Mouse (Mus musculus): ENCODE results near the gene Serinc2. TPM values are rescaled to one million over a fixed set of nuclear protein-coding genes. Genes with fewer than 3 reads are reported as not detected.
A peak's percentile ranks its signal among the peaks of the same experiment; 100 is the strongest.

Serinc2 gene
- polyA plus RNA-seq, 1 experiment from 2014 or later, result 205 TPM

DNA sequence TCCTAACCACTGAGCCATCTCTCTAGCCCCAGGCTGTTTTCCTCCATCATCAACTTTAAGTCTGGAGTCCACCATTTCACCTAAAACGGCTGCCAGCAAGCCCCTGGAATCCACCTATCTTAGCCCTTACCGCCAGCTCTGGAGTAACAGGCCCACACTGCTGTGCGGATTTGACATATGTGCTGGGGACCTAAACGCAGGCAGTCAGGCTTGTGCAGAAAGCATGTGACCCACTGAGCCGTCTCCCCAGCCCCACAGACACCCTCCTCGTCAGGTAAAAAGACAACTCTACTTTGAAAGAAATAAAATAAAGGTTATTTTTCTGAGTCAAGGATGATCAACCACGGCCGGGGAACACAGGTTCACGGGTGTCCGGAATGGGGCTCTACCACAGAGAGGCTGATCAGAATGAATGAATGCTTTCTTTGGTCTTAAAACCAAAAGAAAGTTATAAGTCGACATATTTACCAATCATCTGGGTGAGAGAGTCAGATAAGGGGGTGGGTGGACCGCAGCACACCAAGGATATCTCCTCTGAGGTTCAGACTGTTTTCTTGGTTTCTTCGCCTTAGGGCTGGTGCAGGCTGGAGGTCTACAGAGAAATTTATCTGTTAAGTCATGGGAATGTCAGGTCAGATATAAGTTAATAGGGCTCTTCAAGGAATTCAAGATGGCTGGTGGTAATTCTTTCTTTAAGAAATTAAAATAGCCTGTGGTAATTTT lies 17.4 kb upstream of the Serinc2 start:
- no peaks in the 10 kb centered on the region for H3K4me1 ChIP-seq (replicated peaks)
- H3K4me3 ChIP-seq (replicated peaks), result no peak overlapping the region
- ATAC-seq (ENCODE audit: insufficient number of reproducible peaks, insufficient read depth, low FRiP score, low TSS enrichment, low read depth), result no peak
- H3K27me3 ChIP-seq, result peaks cover 3% of the 10 kb centered on the region
- H3K9ac ChIP-seq (replicated peaks), result no peak overlapping the region
- no peak overlapping the region for H3K4me2 ChIP-seq
- no peak overlapping the region for H3K27ac ChIP-seq
- H3K36me3 ChIP-seq, result no peaks in the 10 kb centered on the region
- H3K9me3 ChIP-seq, result no peaks in the 10 kb centered on the region
- 87% methylated on average over 13 of the region's 13 CpGs for WGBS

DNA sequence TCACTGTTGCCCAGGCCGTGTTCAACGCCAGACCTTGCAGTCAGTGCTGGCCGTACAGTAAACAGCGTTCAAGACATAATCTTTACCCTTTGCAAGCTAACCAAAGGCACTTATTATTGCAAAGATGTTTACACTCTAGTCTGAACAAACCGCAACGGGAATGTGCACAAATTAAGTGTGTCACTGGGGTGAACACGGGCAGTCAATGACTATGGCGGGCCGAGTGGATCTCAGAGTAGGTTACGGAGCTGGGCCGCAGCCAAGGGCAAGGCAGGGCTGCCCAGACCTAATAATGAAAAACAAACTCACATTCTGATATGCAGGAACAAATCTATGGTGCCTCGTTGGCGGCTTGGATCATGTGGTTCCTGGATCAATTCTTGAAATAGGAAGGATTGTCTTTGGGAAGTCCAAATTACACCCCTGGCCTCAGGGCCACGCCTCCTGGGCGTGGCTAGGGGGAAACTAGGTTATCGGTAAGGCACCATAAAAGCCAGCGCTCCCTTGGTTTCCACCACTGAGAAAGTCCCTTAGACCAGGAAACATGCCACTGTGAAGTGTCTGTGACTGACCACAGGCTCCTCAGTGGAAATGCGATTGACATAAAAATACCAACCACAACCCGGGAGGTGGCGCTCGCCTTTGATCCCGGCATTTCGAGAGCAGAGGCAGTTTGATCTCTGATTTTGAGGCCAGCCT lies 16.2 kb upstream of the Serinc2 start:
- Histone ChIP-seq H3K4me1 (replicated peaks) (no peaks in the 10 kb centered on the region), H3K4me3 (replicated peaks) (no peak overlapping the region), H3K9me3 (no peaks in the 10 kb centered on the region), H3K36me3 (no peaks in the 10 kb centered on the region), H3K9ac (replicated peaks) (no peak overlapping the region), H3K27ac (no peak overlapping the region), H3K27me3 (peaks cover 3% of the 10 kb centered on the region), H3K4me2 (no peak overlapping the region)
- ATAC-seq (ENCODE audit: insufficient number of reproducible peaks, insufficient read depth, low FRiP score, low TSS enrichment, low read depth), result no peak
- WGBS, result 49% methylated on average over 23 of the region's 23 CpGs

DNA sequence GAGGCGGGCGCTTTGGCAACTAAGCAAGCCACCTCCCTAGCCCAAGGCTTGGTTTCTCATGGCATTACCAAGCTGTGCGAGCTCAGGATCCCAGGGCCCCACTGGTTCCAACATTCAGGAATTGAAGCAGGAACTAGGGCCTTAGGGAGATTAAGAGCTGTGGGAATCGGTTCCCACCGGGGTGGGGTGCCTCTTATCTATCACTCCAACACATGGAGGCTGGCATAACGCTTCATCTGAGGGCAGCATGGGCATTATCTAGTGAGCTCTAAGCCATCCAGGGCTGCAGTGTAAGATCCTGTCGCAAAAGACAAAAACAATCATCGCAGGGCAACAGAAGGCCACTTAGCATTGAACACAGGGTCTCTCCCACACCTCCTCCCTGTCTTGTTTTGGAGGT lies 15.5 kb upstream of the Serinc2 start:
- no peaks in the 10 kb centered on the region for H3K36me3 ChIP-seq
- no peaks in the 10 kb centered on the region for H3K4me1 ChIP-seq (replicated peaks)
- ATAC-seq (ENCODE audit: insufficient number of reproducible peaks, insufficient read depth, low FRiP score, low TSS enrichment, low read depth), result no peak

DNA sequence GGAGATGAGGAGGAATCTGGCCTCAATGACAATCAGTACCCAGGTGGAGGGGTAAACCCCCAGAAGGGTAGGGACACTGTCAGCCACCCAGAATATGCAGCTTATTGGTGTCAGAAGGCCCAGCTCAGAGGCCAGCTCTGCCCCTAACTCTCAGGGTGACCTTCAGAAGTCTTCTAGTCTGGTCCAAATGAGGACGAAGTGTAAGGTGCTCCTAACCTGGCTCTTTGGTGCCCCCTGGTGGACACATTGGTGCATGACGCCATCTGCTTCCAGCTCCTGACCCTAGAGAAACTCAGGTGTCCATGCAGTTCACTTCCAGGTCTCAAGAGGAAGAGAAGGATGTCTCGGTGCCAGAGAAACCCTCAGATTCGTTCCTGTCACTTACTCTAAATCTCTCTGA lies 13.3 kb upstream of the Serinc2 start:
- Histone ChIP-seq H3K4me2 (no peak overlapping the region), H3K4me3 (replicated peaks) (no peak overlapping the region), H3K9me3 (no peaks in the 10 kb centered on the region), H3K4me1 (replicated peaks) (no peaks in the 10 kb centered on the region), H3K27ac (no peak overlapping the region), H3K27me3 (peaks cover 7% of the 10 kb centered on the region), H3K9ac (replicated peaks) (no peak overlapping the region), H3K36me3 (no peaks in the 10 kb centered on the region)
- ATAC-seq (ENCODE audit: insufficient number of reproducible peaks, insufficient read depth, low FRiP score, low TSS enrichment, low read depth), result no peak
- WGBS, result 7% methylated on average over 4 of the region's 4 CpGs

More for the DNA sequence above, 15.5 kb upstream of the Serinc2 start:
- no peak overlapping the region for H3K9ac ChIP-seq (replicated peaks)
- H3K27me3 ChIP-seq, result peaks cover 3% of the 10 kb centered on the region
- H3K27ac ChIP-seq, result no peak overlapping the region
- H3K4me3 ChIP-seq (replicated peaks), result no peak overlapping the region
- H3K4me2 ChIP-seq, result no peak overlapping the region
- no peaks in the 10 kb centered on the region for H3K9me3 ChIP-seq
- WGBS, result 88% methylated on average over 8 of the region's 8 CpGs

DNA sequence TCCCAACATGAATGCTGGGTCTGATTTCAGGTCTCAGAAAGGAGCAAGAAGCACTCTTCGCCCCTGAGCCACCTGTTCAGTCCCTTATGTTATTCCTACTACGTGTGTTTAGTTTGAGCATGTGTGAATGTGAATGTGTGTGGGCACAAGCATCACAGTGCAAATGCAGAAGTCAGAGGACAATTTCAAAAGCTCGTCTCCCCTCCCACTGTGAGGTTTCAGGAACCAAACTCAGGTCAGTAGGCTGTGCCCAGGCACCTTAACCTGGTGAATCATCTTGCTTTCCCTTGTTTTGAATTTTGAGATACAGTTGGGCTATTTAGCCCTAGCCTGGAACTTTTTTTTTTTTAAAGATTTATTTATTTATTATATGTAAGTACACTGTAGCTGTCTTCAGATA lies 10.8 kb upstream of the Serinc2 start:
- Histone ChIP-seq H3K36me3 (no peaks in the 10 kb centered on the region), H3K4me3 (replicated peaks) (no peak overlapping the region), H3K4me2 (no peak overlapping the region), H3K9me3 (no peaks in the 10 kb centered on the region), H3K4me1 (replicated peaks) (no peaks in the 10 kb centered on the region), H3K9ac (replicated peaks) (no peak overlapping the region), H3K27me3 (peaks cover 21% of the 10 kb centered on the region; the same call in 1 of the 2 replicates), H3K27ac (no peak overlapping the region)
- 74% methylated on average over 3 of the region's 3 CpGs for WGBS
- no peak for ATAC-seq (ENCODE audit: insufficient number of reproducible peaks, insufficient read depth, low FRiP score, low TSS enrichment, low read depth)

DNA sequence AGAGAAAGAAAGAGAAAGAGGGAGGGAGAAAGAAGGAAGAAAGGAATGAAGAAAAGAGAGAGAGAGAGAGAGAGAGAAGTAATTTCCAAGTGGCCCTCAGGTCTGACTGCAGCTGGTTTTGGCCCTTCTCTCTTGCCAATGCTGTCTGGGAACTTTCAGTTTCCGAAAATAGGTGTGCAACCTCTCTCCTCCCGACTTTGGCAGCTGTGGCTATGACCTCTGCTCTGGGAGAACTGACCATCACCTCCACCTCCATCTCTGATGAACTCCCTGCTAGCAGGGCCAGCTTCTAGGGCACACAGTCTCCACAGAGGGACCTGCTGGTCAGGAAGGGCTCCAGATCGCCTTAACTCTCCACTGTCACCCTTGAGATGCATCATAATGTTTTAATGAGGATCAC lies 7.5 kb upstream of the Serinc2 start:
- no peak for ATAC-seq (ENCODE audit: insufficient number of reproducible peaks, insufficient read depth, low FRiP score, low TSS enrichment, low read depth)
- no peak overlapping the region for H3K4me2 ChIP-seq
- H3K27ac ChIP-seq, result no peak overlapping the region
- no peaks in the 10 kb centered on the region for H3K4me1 ChIP-seq (replicated peaks)
- H3K27me3 ChIP-seq, result peaks cover 21% of the 10 kb centered on the region; the same call in 1 of the 2 replicates
- no peak overlapping the region for H3K9ac ChIP-seq (replicated peaks)
- H3K36me3 ChIP-seq, result no peaks in the 10 kb centered on the region
- H3K4me3 ChIP-seq (replicated peaks), result no peak overlapping the region
- WGBS, result 58% methylated on average over 3 of the region's 3 CpGs
- H3K9me3 ChIP-seq, result no peaks in the 10 kb centered on the region

DNA sequence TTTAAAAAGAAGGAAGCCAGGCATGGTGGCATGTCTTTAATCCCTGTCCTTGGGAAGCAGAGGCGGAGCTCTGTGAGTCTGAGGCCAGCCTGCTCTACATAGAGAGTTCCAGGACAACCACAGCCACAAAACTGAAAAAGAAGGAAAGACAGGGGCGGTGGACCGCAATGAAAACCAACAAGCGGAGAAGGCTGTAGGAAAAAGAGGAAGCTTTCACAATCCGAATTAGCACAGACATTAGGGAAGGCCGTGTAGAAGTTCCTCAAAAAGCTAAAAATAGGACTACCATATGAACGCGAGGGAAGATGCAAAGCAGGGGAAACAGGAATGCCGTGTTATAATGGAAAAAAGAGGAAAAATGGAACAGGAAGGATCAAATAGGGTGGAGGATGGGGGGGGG lies 4.8 kb upstream of the Serinc2 start:
- Histone ChIP-seq H3K4me2 (no peak overlapping the region), H3K4me3 (replicated peaks) (no peak overlapping the region), H3K9ac (replicated peaks) (no peak overlapping the region), H3K27ac (no peak overlapping the region), H3K9me3 (no peaks in the 10 kb centered on the region), H3K4me1 (replicated peaks) (no peaks in the 10 kb centered on the region), H3K36me3 (no peaks in the 10 kb centered on the region), H3K27me3 (peaks cover 29% of the 10 kb centered on the region; the same call in 1 of the 2 replicates)
- no peak for ATAC-seq (ENCODE audit: insufficient number of reproducible peaks, insufficient read depth, low FRiP score, low TSS enrichment, low read depth)
- WGBS, result 86% methylated on average over 9 of the region's 9 CpGs

DNA sequence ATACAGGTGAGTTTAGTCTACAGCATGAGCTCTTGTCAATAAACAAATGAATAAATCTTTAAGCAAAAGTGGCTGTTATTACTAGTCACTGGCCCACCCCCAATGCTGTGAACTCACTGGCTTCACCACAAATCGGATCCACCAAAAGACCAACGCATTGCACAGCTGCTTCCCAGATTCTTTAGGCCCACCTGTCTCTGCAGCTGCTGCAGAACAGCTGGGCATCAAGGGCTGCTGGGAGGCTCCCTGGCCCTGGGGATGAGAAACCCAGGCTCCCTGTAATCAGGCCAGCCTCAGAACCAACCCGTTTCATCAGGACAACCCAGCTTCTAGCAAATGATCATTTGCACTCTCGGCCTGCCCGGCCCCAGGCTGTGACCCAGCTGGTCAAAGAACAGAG lies 3.9 kb upstream of the Serinc2 start:
- no peaks in the 10 kb centered on the region for H3K36me3 ChIP-seq
- 54% methylated on average over 5 of the region's 5 CpGs for WGBS
- H3K27ac ChIP-seq, result no peak overlapping the region
- H3K9ac ChIP-seq (replicated peaks), result no peak overlapping the region
- no peak for ATAC-seq (ENCODE audit: insufficient number of reproducible peaks, insufficient read depth, low FRiP score, low TSS enrichment, low read depth)
- peaks cover 31% of the 10 kb centered on the region; the same call in 1 of the 2 replicates for H3K27me3 ChIP-seq
- H3K4me2 ChIP-seq, result no peak overlapping the region
- H3K9me3 ChIP-seq, result no peaks in the 10 kb centered on the region
- no peaks in the 10 kb centered on the region for H3K4me1 ChIP-seq (replicated peaks)
- no peak overlapping the region for H3K4me3 ChIP-seq (replicated peaks)

DNA sequence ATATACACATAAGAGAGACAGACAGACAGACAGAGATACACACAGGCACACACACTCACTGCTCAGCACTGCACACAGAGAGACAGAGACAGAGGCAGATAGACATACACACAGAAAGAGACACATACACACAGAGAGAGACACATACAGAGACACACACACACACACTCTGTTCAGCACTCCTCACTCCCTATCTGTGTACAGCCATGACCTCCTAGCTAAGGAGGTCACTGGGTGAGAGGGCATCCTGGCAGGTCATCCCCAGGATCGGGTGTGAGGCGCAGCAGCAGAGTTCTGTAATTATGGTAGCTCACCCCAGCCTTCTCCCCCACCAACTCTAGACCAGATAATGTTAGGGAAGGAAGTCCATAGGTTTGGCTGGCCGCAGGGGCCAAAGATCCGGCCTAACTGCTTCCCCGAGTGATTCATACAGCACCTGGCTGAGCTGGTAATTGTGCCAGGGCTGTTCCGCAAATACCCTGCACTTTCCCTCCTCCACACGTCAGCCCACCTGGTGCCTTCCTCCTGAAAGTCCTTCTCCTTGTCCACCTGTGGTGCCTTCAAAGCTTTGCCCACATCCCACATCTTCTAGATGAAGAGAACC lies 2.3 kb downstream of the Serinc2 start:
- Histone ChIP-seq H3K9ac (replicated peaks) (no peak overlapping the region), H3K36me3 (peaks cover 2% of the 10 kb centered on the region; the same call in 1 of the 2 replicates), H3K27ac (no peak overlapping the region), H3K4me2 (no peak overlapping the region), H3K4me3 (replicated peaks) (no peak overlapping the region), H3K4me1 (replicated peaks) (peaks cover 16% of the 10 kb centered on the region), H3K27me3 (peaks cover 26% of the 10 kb centered on the region), H3K9me3 (no peaks in the 10 kb centered on the region)
- 65% methylated on average over 7 of the region's 7 CpGs for whole genome bisulfite sequencing
- ATAC-seq (ENCODE audit: insufficient number of reproducible peaks, insufficient read depth, low FRiP score, low TSS enrichment, low read depth), result no peak

DNA sequence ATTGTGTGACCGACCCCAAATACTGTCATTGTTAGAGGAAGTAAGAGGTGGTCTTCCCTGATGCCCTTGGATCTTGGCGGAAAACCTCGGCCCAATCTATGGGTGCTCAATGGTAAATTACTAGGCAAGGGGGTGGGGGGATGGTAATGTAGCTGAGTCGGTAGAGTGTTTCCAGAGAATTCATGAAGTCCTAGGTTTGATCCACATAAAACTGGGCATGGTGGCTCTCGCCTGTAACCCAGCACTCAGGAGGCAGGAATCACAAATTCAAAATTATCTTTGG lies 3.2 kb downstream of the Serinc2 start:
- H3K4me1 ChIP-seq (replicated peaks), result peaks cover 16% of the 10 kb centered on the region
- H3K9me3 ChIP-seq, result no peaks in the 10 kb centered on the region
- H3K4me2 ChIP-seq, result peak overlapping the region; percentile 82
- H3K4me3 ChIP-seq (replicated peaks), result peak overlapping the region; percentile 90
- H3K27me3 ChIP-seq, result peaks cover 26% of the 10 kb centered on the region
- peak overlapping the region; percentile 98 for H3K9ac ChIP-seq (replicated peaks)
- ATAC-seq (ENCODE audit: insufficient number of reproducible peaks, insufficient read depth, low FRiP score, low TSS enrichment, low read depth), result no peak
- H3K27ac ChIP-seq, result peak overlapping the region; percentile 96
- peaks cover 11% of the 10 kb centered on the region for H3K36me3 ChIP-seq
- WGBS, result 44% methylated on average over 5 of the region's 5 CpGs

DNA sequence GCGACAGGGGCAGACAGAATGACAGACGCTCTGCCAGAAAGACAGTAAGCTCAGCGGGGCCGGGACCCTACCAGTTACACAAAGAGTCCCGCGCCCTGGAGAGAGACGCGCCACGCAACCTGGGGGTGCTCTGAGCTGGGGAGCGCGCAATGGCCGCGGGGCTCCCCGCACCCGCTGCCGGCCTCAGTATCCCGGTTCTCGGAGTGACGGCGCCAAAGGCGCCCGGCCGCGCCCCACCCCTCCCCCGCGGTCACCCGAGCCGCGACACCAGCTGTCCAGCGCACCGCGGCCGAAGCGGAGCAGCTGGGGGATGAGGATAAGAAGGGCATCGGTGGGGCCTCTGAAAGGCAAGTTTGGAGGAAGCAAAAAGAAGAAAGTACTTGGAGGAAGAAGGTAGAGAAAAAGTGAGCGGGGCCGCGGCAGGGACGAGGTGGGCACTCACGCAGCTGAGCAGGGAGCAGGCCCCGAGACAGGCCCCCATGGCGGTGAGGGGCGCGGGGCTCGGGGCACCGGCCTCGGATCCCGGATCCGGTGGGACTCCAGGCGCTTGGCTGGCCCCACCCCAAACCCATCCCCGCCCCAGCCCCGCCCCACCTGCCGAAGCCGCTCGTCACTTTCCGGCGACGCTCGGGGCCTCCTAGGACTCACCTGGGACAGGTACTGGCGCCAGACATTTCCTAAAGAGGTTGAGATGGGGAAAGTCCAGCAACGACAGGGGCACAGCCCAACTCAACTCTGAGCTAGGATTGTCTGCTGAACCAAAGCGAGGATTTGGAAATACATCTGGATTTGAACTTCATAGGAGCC lies 3.8 kb downstream of the Serinc2 start:
- under 1% methylated on average over 62 of the region's 62 CpGs for WGBS
- Histone ChIP-seq H3K4me1 (replicated peaks) (peaks cover 16% of the 10 kb centered on the region), H3K27me3 (peaks cover 22% of the 10 kb centered on the region), H3K9ac (replicated peaks) (peak overlapping the region; percentile 98), H3K4me2 (peak overlapping the region; percentile 82), H3K4me3 (replicated peaks) (peak overlapping the region; percentile 90), H3K9me3 (no peaks in the 10 kb centered on the region), H3K27ac (peak overlapping the region; percentile 96), H3K36me3 (peaks cover 15% of the 10 kb centered on the region)
- peak; percentile 58 for ATAC-seq (ENCODE audit: insufficient number of reproducible peaks, insufficient read depth, low FRiP score, low TSS enrichment, low read depth)
